Mouse (Mus musculus): Measurements from ENCODE around the gene Nfatc2.

The Nfatc2 gene

DNA sequence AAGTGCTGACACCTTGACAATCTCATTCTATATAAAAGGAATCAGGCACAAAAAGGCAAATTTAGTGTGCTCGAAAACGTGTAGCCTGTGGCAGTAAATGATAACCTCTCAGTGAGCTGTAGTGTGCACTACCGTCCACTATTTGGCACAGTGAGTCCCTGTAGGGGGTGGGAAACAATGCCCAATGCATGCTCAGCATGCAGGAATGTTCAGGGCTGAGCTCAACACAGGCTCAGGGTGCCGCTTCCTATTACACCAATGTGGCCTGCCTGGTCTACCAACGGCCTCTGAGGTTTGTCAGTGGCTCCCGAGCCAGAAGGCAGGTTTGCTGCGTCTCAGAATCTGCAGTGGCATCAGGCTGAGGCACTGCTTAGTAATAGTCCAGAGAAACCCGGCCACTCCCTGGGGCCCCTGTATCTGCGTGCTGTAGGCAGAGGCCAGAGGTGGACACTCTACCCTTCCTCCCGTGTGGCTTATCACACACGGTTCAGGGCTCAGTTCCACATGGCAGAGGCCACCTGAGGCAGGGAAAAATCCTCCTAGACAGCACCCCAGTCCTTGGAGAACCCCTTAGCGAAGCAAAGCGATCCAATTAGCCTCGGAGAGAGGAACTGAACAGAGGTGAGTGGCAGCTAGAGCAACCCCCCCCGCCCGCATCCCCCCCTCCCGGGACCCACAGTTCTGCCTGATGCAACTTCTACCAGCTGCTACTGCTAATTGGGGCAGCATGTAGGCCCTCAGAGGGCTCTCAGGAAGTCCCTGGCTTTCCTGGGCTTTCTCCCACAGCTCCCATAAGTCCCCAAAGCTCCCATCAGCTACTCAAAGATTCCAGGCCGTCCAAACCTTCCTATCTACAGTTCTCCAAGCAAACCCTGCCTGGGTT, 74.7 kb downstream of the Nfatc2 start:
- no peak for DNase-seq

DNA sequence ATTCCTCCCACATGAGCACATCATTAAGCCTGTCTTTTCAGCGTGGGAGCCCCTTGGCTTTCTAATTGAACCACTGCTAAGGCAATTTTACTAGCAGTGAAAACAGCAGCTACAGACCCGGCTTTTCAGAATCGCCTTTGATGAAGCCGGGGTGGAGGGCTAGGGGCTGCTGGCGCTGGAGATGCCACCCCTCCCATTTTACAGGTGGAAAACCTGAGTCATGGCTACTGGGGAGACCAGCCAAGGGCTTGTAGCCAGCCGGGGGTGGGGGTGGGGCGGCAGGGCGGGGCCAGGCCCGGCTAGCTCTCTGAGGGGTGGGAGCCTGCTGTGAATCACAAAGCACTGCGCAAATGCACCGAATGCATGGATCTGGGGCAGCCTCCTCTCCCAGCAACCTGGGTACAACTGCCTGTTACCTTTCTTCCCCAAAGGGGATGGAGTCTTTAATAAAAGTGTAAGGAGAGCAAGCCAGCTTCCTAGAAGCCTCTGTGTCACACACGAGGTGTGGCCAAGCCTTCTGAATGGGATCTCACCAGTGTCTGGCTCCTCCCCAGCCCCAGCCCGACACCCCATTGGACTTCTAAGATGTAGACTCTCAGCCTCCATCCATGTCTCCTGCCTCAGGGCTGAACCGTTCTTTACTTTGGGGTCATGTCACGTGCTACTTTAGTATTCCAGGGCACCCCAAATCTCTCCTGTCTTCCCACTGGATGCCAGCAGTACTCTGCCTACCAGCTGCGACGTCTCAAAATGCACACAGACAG, 75.9 kb downstream of the Nfatc2 start:
- no peak for DNase-seq

DNA sequence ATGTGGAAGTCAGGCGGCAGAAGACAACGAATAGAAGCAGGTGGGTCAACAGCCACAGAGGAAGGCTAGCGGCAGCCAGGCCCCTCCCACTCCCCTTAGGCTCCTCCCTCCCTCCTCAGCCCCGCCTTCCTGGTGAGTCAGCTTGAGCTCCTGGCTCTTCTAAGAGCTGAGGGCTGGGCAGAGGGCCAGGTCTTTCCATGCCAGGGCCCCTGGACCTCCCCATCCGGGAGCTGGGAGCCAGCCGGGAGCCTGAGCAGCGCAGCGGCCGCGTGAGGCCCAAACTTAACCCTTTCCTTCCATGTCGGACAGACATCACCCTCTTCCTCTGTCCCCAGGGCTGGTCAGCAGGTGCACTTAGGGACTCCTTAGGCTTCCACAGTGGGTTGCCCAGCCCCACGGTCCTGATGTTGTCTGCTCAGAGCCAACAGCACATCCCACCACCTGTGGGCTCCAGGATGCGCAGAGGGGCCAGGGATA, 76.5 kb downstream of the Nfatc2 start:
- peak; percentile 27 to 39 for DNase-seq

DNA sequence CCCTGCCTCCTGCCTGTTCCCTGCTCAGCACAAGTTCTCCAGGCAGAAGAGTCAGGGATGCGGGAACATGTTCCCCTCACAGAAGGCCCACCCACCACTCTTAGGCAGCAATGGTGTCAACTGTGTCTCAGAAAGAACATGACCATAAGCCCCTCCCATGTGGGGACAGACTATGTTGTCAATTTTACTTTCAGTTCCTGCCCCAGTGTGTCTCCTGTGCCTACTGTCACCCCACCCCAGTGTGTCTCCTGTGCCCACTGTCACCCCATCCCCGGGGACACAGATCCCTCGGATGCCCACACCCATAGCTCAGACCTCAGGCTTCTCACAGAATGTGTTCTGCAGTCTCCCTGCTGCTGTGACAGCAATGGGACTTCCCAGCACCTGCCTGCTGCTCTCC, 79.2 kb downstream of the Nfatc2 start:
- no peak for DNase-seq

DNA sequence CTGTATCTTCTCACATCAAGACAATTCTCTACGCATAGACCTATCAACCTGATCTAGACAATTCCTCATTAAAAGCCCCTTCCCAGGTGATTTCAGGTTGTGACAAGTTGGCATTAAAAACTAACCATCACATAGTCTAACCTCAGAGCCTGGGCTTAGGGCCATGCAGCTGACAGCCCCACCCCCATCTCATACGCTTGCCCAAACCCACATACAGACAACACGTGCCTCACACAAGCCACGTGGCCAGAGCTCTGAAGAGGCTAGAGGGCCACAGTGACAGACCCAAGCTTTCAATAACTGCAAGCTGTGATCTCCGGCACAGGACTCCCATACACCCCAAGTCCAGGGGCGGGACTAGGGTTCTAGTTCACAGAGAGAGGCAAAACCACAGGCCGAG, 80.7 kb downstream of the Nfatc2 start:
- DNase-seq = no peak

DNA sequence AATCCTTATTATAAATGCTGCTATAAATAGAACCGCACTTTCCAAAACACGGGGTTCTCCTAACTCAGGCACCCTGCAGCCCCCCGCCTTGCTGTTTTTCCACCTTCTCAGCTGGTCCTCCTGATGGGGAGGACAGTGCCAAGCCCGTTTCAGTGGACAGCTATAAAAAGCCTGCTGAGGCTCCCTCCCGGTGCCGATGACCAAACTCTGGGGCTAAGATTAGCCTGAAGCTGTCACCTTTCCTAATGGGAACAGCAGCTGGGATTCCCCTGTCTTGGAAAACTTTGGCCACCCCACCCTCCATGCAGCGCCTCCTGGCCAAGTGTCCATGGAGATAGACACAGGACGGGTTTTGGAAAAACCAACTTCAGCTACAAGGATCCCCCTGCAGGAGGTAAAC, 81.9 kb downstream of the Nfatc2 start:
- no peak for DNase-seq

DNA sequence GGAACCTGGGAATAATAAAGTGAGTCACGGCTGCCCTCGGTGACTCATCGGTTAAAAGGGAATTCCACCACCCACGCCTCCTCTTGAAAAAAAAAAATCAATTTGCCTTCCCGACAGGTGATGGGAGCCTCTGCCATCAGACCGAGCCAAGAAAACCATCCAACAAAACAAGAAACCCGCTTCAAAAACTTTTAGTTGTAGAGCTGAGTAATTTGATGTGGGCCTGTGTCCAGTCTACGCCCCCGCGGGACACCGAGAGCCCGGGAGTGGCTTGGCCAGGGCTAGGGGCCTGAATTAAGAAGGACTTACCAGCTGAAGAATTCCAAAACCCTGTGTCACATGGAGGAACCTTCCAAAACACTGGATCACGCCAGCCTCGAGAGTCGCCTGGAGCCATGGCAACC, 83.2 kb downstream of the Nfatc2 start:
- DNase-seq = no peak

DNA sequence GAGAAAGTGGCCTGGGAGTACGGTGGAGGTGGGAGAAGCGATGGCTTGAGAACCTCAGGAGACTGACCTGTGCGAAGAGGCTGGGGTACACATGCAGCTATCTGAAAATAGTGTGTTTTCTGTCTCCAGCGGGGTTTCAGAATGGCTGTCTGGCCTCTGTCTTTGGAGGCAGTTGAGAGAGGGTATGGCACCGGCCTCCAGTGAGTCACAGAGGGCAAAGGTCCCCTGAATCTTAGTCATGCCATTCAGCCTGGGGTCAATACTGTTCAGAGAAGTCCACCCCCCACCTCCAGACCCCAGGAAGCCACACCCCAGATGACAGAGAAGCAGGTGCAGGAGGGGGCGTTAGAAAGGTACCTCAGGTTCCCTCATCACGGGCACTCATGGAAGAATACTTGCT, 83.7 kb downstream of the Nfatc2 start:
- no peak for DNase-seq

DNA sequence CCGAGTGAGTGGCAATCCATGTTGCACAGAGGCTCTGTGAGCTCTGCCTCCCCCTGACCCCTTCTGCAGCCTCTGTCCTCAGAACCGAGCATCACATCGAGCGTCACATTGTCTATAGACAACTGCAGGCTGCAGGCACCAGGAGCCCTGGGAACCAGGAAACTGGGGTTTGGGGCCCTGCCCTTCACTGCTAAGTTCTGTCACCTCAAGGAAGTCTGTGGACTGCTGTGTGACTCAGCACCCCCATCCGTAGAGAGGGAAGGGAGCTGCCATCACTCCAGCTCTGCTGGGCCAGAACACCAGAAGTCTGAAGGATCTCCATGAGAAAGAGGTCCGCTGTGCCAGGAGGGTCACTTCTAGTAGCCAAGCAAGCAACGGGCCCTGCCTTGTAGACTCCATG, 84.7 kb downstream of the Nfatc2 start:
- no peak for DNase-seq

DNA sequence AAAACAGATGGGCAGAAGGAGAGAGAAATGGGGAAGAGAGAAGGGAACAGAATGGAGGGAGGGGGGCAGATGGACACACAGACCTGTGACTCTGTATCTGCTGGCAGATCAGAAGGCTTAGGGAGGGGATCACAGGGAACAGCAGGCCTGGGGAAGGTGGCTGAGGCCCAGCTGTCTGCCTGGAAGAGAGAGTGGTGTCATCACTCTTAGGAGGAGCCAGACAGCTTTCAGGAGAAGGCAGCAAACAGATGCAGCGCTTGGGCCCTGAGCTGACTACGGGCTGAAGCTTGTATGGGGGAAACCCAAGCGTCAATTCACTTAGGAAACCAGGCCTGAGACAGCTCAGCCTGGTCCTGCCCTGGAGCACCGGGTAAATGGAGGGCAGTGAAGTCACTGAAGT, 86.0 kb downstream of the Nfatc2 start:
- no peak for DNase-seq

DNA sequence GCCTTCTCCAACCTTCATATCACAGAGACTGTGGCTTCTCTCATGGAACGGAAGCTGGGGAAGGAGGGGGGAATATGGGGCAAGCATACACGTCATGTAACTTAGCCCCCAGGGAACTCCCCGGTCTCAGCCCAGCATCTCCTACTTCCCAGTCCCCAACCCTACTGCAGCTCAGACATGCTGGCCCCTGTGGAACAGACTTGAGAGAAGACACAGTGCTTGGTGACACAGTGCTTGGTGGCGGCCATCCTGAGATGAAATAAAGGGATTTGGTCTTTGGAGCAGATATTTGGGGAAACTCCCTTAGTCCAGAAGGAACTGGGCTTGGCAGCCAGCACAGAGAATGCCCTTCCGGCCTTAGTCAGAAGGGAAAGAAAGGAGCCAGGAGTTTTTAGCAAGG, 87.3 kb downstream of the Nfatc2 start:
- no peak for DNase-seq

DNA sequence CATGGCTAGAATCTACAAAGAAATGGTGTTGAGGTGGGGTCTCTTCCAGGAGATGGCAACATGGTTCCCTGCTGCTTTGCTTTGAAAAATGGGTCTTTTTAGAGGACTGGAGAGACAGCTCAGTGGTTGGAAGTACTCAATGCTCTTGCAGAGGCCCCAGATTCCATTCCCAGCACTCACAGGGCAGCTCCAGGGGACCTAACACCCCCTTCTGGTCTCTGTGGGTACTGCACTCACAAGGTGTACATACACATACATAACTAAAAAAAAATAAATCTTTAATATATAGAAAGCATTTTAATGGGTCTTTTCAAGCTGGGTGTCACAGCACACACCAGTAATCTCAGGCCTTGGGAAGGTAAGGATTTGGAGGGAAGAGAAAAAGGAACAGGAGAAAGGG, 89.9 kb downstream of the Nfatc2 start:
- no peak for DNase-seq

DNA sequence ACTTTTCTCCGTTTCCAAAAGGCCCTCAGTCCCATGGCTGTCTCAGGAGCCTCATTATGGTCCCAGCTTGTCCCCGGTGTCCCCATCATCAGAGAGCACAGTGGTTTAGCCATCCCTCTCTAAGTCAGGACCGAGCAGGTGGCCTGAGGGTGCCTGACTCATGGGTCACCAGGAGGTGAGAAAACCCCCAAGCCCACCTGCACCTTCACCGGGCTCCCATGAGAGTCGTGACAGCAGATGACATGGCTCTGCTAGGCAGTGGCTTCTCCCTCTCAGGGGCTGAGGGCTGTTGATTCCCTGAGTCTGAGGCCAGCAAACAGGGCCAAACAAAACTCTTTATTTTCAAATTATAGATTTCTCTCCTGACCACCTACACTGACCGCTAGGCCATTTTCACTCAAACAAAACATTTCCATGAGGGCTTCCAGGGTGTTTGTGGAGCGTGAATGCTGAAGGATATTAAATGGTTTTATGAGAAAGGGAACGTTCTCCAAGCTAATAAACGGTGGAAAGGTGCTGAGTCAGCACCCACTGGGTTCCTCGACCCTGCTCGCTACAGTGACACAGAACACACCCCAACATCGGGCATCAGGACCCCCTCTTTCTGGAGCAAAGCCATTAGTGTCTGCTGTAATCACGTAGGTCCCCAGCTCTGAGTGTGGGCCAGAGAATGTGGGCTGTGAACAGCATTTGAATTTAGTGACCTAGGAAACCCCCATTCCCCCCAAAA, 92.8 kb downstream of the Nfatc2 start:
- no peak for DNase-seq

DNA sequence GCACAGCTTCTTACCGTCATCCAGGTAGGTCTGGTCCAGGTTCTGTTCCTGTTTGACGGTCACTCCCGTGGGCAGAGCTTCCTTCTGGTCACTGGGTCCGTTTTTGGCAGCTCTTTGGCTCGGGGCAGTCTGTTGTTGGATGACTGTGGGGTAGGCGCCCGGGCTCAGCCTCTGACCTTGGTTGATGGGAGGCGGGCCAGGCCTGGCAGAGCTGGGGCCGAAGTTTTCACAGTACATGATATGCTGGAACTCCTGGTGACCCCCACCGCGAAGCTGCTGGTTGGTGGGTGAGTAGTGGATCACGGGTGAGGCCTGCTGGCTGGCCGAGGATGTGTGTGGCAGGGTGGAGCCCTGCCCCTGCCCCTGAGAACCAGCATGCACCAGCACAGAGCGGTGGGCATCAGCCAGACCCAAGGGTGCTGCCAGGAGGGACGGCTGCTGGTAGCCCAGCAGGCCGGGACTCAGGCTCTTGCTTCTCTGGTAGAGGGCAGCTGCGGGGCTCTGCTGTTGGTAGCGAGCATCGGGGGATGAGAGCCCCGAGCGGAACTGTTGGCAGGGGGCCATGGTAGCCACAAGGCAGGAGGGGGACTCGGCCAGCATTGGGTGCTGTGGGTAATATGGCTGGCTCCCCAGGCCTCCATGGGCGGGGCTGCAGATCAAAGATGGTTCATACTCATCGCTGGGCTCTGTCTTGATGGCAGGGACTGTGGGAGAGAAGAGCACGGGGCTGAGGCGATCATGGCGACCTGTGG, 96.8 kb downstream of the Nfatc2 start:
- DNase-seq = no peak

DNA sequence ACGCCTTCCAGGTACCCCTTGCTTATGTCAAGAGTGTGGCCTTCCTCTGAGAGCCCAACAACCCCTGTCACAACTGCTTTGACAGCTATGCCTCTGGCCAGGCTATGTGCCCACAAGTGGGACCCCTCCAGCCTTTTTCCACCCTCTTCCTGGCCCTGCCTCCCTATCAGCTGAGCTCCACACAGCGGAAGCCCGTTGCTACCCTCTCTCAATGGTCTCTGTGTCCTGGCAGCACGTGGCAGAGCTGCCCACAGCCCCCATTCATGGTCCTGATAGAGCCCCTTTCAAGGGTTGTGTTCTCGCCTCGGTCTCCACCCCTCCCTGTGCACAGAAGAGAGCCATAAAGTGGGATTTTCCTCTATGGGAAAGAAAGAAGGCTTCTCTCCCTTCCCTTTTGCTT, 97.7 kb downstream of the Nfatc2 start:
- no peak for DNase-seq

DNA sequence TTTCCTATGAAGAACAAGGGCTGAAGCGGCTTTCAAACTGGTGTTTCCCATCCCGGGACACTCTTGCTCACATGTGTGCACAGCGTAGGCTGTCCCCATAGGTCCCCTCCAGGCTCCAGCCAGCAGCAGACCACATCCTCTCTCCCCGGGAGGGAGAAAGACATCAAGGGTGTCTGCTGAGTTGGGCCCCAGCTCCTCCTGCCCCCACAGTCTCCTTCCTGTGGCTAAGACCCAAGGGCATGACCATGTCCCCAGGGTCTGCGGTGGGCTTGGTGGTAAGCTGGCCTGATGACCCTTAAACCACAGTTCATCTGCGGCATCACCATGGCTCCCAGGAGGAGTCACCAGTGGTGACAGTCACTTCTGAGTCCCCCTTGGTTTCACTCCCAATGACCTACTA, 100.7 kb downstream of the Nfatc2 start:
- DNase-seq = no peak

DNA sequence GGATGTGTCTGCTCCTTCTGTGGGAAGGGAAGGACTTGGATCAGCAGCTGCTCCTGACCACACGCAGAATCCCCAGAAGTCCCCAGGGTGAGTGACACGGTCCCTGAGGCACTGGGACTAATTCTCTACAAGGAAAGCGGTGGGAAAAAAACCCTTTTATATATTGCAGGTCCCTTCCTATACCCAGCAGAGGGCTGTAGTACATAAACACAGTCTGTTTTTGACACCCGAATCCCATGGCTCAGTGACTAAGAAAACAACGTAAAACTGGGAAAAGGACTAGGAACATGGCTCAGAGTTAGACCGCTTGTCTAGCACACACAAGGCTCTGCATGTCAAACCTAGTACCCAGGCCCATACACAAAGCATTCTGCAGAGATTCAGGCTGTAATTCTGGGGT, 101.2 kb downstream of the Nfatc2 start:
- DNase-seq = no peak

DNA sequence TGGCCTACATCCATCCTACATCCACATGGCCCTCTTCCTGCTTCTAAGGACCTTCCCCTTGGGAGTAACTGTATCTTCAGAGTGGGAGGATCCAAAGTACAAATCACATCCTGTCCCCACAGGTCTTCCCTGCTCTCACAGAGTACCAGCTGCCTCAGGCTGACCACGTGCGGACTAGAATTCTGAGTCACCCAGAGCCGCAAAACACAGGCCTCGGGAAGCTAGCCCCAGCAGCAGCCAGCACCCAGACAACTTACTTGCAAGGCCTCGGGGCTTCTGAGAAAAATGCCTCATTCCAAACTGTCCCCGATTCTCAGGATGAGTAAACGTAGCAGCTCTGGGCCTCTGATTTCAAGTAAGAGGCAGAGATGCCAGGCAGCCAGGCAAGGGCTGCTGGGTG, 109.7 kb downstream of the Nfatc2 start:
- DNase-seq = no peak

DNA sequence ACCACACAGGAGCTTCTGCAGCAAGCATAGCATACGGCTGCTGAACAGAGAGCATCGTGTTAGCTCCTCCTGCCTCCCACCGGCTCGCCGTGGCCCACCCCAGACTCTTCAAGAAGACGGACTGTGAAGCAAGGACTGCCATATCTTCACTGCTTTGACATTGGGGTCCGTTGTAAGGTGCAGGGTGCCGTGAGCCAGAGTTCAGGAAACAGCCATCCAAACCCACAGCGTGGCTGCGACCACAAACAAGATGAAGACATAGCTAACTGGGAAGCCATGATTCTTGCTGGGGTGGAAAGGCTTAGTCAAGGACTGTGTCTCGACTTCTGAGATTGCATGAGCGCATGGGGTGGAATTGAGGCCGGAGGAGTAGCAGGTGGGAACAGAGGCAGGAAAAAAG, 111.5 kb downstream of the Nfatc2 start:
- no peak for DNase-seq

DNA sequence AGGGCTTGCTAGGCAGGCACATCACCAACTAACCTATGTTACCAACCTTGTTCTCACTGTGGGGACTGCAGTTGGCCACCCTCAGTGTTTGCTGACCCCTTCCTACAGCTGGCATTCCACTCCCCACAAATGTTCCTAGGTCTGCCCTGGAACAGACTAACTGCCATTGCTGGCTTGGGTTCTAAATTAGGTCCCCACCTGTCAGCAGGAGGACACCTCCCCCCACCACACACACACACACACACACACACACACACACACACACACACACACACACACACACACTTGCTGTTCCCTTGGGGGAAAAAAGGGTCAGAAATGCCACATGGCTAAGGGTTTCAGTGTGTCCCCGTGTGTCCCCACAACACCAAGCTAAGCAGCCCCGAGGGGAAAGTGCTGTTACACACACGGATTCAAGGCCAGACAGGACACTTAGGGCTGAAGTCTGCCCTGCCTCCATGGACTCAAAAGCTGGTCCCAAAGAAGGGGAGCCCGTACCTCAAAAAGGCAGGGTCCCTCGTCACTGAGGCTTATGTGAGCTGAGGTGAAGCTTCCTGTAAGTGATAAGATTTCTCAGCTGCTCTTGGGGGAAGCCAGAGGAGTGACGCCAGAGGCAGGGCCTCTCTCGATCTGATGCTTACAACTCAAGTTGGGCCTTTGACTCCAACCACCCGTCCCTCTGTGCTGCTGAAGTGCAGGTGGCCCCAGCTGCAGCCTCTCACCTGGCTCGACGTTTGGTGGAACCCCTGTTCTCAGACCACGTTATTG, 113.1 kb downstream of the Nfatc2 start:
- DNase-seq = peak in 1 of 2 experiments; percentile 16

DNA sequence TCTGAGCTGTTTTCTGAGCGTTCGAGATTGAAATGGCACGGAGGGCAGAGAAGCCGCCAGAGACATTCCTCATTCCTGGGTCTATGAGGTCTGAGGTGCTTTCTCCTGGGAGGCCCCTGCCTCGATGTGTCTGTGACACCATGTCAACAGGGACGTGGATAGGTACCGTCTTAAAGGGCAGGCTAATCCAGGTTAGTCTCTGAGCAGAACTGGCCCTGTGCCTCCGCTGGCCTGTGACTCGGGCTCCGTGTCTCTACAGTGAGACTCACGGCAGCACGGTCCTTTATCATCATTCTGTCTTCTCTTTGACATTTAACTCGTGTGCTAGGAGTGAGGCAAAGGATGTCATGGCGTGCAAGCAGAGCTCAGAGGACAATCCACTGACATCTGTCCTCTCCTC, 120.3 kb downstream of the Nfatc2 start:
- DNase-seq = no peak

DNA sequence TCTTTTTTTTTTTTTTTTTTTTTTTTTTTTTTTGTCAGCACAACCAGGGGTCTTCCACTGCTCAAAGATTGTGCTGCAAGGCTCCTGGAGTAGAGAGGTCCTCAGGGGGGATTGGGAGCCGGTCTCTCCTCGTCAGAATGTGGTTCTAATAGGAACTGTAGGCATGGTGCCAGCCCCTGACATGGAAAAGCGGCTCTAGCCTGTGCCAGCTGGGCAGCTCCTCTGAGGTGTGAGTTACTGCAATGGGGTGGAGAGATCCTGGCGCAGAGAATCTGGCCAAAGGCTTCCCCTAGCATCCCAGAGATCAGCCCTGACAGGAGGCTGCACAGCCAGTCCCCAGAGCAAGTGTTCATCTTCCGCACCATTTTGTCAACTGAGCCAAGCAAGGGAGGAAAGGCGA, 120.8 kb downstream of the Nfatc2 start:
- no peak for DNase-seq

Data from thymus, adult 18-20 months (tissue).